Mouse (Mus musculus) lung, postnatal 4 days (tissue): ENCODE measurements at regions not wholly inside any gene's neighbourhood (a gene's known extent, or its start where the extent isn't known, plus 50 kb on each side); places are given as distances from the start of the nearest gene placed in this dataset.

Experiments used
- DNase-seq, 2 experiments: peaks; one replicate each; pipeline ENCODE4 v3.0.0; 2021

DNA sequence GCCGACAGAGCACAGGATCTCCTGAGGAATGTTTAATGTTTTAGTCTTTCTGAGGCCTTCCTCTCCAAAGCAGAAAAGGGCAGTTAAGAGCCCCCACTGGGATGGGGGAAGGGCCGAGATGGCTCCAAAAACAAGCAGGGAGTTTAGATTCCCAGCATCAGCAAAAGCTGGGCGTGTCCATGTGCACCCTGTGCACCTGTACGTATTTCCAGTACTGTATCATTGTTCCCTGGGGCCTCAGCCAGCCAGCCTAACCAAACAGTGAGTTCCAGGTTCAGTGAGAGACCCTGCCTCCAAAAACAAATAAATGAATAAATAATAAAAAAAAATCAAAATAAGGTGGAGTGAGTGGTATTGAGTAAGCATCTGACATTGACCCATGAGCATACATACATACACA lies 50.8 kb upstream of the Olfm1 start:
- DNase-seq, result no peak

DNA sequence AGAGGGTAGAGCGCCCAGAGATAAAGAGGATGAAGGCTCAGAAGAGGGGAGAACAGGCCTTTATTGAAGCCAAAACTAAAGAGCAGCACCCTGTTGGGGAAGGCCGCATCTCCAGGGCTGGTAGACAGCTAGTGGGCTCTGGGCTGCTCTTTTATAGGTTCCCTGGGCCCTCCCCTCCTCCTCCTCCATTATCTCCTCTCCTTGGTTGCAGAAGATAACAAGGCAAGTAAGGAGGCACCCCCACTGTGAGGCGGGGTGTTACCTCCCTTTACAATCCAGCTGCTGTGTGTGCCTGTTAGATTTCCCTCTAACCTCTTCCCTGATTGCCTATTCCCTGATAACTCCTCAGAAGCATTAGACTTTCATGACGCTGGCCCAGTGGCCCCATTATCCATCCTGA lies 51.2 kb upstream of the Olfm1 start:
- no peak for DNase-seq

DNA sequence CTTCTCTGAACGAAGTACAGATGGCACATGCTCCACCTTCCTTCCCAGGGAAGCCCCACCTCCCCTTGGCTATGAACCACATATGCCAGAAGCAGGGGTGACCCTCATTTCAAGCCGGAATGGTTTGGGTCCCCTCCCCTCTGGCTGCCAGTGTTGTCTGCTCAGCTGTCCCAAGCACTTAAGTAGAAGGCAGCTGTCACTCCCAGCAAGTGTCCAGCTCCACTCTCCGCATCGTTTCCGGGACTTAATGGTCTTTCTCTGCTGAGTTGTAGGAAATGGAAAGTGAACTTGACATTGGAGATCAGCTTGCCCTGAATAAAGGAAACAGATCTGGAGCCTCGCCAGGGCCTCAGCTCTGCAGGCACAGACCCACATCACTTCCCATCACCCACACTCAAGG lies 53.9 kb upstream of the Fcnb start:
- peak; percentile 55 to 59 for DNase-seq

- no peak for DNase-seq
Measured at GRCm38 (mm10) chr2:28134605-28135004, 49.9 kb upstream of the Fcnb start.
